Mouse (Mus musculus) embryonic facial prominence, embryonic 13.5 days (tissue): ENCODE results near the gene Bdkrb1. TPM values are rescaled to one million over a fixed set of nuclear protein-coding genes. Genes with fewer than 3 reads are reported as not detected.

ENCODE experiments used
- ATAC-seq: fragments of 200-750 bp; cut with Nextera tagmentation; 2 replicates; pipeline ENCODE4 v1.8.0; 2017; ENCODE audit warnings: low read depth; ENCODE audit not compliant: insufficient number of reproducible peaks, insufficient read depth, low FRiP score, low TSS enrichment
- H3K27ac ChIP-seq: fragments of 300-500 bp; sonication (generic); 2 replicates; pipeline ENCODE4 v1.5.1; 2015; ENCODE audit warnings: moderate library complexity, mild to moderate bottlenecking, inconsistent platforms
- H3K27me3 ChIP-seq: fragments of 300-500 bp; sonication (generic); 2 replicates; pipeline ENCODE4 v1.6.1; 2015; ENCODE audit warnings: mild to moderate bottlenecking, inconsistent platforms
- H3K36me3 ChIP-seq: fragments of 300-500 bp; sonication (generic); 2 replicates; pipeline ENCODE4 v1.6.1; 2015; ENCODE audit warnings: mild to moderate bottlenecking, inconsistent platforms
- H3K4me1 ChIP-seq: fragments of 300-500 bp; sonication (generic); 2 replicates; pipeline ENCODE4 v1.6.1; 2015; ENCODE audit warnings: inconsistent platforms
- H3K4me2 ChIP-seq: fragments of 300-500 bp; sonication (generic); 2 replicates; pipeline ENCODE4 v1.6.1; 2015; ENCODE audit warnings: moderate library complexity, mild to moderate bottlenecking, inconsistent platforms
- H3K4me3 ChIP-seq: fragments of 300-500 bp; sonication (generic); 2 replicates; pipeline ENCODE4 v1.5.1; 2015; ENCODE audit warnings: mild to moderate bottlenecking, inconsistent platforms
- H3K9ac ChIP-seq: fragments of 300-500 bp; sonication (generic); 2 replicates; pipeline ENCODE4 v1.6.1; 2015; ENCODE audit warnings: mild to moderate bottlenecking, inconsistent platforms
- H3K9me3 ChIP-seq: fragments of 300-500 bp; sonication (generic); 2 replicates; pipeline ENCODE4 v1.6.1; 2016; ENCODE audit warnings: inconsistent platforms
- WGBS: fragments of 180-500 bp; shearing (Covaris S2); methylation state at CpG from one replicate; pipeline ENCODE4 v1.1.7; 2015; ENCODE audit warnings: mixed read lengths; 5-methylcytosine and 5-hydroxymethylcytosine counted together
- polyA plus RNA-seq: library from polyadenylated mRNA; unstranded; fragments of >200 nt; fragmentation: Nextera tagmentation; extraction: Ambion mirVana; gene quantifications from 2 replicates; pipeline ENCODE4 v1.2.1, GENCODE M21; 2015

Bdkrb1 gene
- polyA plus RNA-seq, 1 experiment from 2014 or later, result not detected

DNA sequence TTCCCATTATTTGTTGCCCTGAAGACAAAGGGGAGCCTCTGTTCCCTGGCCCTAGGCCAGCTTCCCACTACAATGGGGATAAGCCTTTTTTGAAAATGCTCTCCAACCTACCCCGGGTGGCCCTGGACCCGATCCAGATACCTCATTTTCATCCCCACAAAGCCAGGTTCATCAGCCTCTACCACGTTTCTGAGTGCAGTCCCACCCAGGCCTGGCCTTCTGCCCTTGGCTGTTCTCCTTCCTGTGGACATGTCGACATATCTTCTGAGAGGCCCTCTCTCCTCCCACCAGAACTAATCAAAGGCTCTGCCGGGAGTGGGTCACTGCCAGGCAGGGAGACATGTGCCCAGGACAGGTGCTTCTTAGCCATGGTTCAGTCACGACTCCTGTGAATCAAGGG, 1.3 kb upstream of the Bdkrb1 start:
- no peak overlapping the region for H3K4me2 ChIP-seq
- 63% methylated on average over 6 of the region's 6 CpGs for WGBS
- H3K9ac ChIP-seq, result no peak overlapping the region
- H3K36me3 ChIP-seq, result no peaks in the 10 kb centered on the region
- no peak overlapping the region for H3K27ac ChIP-seq
- no peak overlapping the region for H3K4me3 ChIP-seq
- peaks cover 19% of the 10 kb centered on the region for H3K4me1 ChIP-seq
- H3K9me3 ChIP-seq, result no peaks in the 10 kb centered on the region
- no peak for ATAC-seq
- no peaks in the 10 kb centered on the region for H3K27me3 ChIP-seq

DNA sequence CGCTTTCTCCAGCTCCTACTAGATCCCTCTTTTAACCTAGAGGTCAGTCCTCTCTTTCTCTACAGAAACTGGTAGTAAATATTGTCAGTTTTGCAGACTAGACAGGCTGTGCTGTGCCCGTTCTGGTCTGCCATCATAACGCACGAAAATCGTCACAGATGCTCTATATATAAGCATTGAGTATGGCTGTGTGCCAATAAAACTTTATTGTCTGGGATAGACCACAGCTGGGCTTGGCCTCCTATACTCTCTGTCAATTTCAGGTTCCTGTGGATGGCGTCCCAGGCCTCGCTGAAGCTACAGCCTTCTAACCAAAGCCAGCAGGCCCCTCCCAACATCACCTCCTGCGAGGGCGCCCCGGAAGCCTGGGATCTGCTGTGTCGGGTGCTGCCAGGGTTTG, 1.0 kb downstream of the Bdkrb1 start:
- 86% methylated on average over 11 of the region's 11 CpGs for WGBS
- Histone ChIP-seq H3K27ac (no peak overlapping the region), H3K4me1 (peaks cover 17% of the 10 kb centered on the region), H3K9ac (no peak overlapping the region), H3K4me3 (no peak overlapping the region), H3K27me3 (no peaks in the 10 kb centered on the region), H3K9me3 (no peaks in the 10 kb centered on the region), H3K36me3 (no peaks in the 10 kb centered on the region), H3K4me2 (no peak overlapping the region)
- peak; percentile 13; the same call in 1 of the 2 replicates for ATAC-seq

DNA sequence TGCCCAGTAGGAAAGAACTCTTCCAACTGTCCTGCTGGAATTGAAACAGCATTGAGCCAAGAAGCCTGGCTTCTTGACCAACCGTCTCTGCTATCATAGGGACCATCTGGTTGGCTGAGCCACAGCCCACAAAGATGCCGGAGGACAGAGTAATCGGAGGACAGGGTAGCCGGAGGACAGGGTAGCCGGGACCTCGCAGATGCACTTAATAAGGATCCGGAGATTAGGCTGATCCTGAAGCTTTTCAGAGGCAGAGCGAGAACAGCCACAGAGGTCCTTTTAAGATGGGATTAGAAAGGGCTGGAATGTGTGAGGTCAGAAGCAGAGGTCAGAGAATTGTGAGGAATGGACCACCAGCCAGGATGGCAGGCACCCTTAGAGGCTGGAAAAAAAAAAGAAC, 2.3 kb downstream of the Bdkrb1 start:
- Histone ChIP-seq H3K4me2 (no peak overlapping the region), H3K4me3 (no peak overlapping the region), H3K27me3 (no peaks in the 10 kb centered on the region), H3K9ac (no peak overlapping the region), H3K4me1 (peaks cover 7% of the 10 kb centered on the region; the same call in 1 of the 2 replicates), H3K9me3 (no peaks in the 10 kb centered on the region), H3K36me3 (no peaks in the 10 kb centered on the region), H3K27ac (no peak overlapping the region)
- 12% methylated on average over 8 of the region's 8 CpGs for WGBS
- ATAC-seq, result no peak

DNA sequence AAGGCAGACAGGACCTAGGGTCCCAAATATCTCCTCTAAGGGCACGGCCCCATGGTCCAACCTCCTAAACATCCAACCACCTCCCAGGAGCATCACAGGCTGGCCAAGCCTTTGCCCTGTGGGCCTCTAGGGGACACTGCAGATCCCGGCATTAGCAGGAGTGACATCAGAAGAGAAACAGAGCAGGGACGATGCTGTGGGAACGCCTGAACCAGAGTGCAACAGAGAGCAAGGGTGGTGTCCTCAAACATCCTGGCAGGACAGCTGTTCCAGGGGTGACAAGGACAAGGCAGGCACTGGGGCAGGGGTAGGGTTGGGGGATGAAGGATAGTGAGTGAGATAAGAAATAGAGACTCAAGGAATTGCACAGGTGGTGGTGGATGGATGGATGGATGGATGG, 4.0 kb downstream of the Bdkrb1 start:
- Histone ChIP-seq H3K4me3 (no peak overlapping the region), H3K9me3 (no peaks in the 10 kb centered on the region), H3K9ac (no peak overlapping the region), H3K4me1 (peaks cover 9% of the 10 kb centered on the region; the same call in 1 of the 2 replicates), H3K27ac (no peak overlapping the region), H3K4me2 (no peak overlapping the region), H3K36me3 (no peaks in the 10 kb centered on the region), H3K27me3 (no peaks in the 10 kb centered on the region)
- WGBS, result 78% methylated on average over 4 of the region's 4 CpGs
- ATAC-seq, result no peak

DNA sequence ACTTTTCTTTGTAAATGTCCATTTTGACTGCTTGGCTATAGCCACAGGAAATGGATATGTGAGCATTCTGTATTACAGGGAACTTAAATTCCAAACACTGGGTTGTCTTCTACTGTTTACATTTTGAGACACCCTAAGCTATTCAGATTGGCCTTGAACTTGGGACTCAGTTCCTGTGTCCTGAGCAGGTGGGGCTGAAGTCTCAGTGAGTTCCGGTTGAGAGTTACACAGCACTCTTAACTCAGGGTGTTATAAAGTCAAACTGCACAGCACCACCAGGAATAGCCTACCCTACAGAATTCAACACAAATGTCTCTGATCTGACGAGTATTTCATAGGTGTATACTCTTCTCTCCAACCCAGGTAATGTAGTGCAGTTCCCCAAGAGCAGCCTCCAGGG, 8.2 kb downstream of the Bdkrb1 start:
- Histone ChIP-seq H3K27me3 (no peaks in the 10 kb centered on the region), H3K4me2 (no peak overlapping the region), H3K4me1 (peaks cover 4% of the 10 kb centered on the region; the same call in 1 of the 2 replicates), H3K9me3 (no peaks in the 10 kb centered on the region), H3K4me3 (no peak overlapping the region), H3K27ac (no peak overlapping the region), H3K9ac (no peak overlapping the region), H3K36me3 (peaks cover 14% of the 10 kb centered on the region)
- no peak for ATAC-seq
- WGBS, result 87% methylated on average over 2 of the region's 2 CpGs

- no peak; the same call in 1 of the 2 replicates for ATAC-seq
- H3K27ac ChIP-seq, result no peak overlapping the region
- no peaks in the 10 kb centered on the region for H3K27me3 ChIP-seq
- WGBS, result 11% methylated on average over 7 of the region's 7 CpGs
- H3K36me3 ChIP-seq, result peaks cover 21% of the 10 kb centered on the region
- no peak overlapping the region for H3K4me3 ChIP-seq
- no peak overlapping the region for H3K4me2 ChIP-seq
- H3K4me1 ChIP-seq, result peaks cover 4% of the 10 kb centered on the region; the same call in 1 of the 2 replicates
- H3K9ac ChIP-seq, result no peak overlapping the region
- no peaks in the 10 kb centered on the region for H3K9me3 ChIP-seq
Observed at GRCm38 (mm10) chr12:105611748-105612147, 8.9 kb downstream of the Bdkrb1 start.

- no peak for ATAC-seq
Observed at GRCm38 (mm10) chr12:105613559-105613958, 10.7 kb downstream of the Bdkrb1 start.

GRCm38 (mm10) chr12:105622048-105622447, 19.2 kb downstream of the Bdkrb1 start:
- Histone ChIP-seq H3K4me1 (no peaks in the 10 kb centered on the region), H3K27me3 (no peaks in the 10 kb centered on the region), H3K4me3 (no peak overlapping the region), H3K9ac (no peak overlapping the region), H3K9me3 (no peaks in the 10 kb centered on the region), H3K36me3 (peaks cover 83% of the 10 kb centered on the region), H3K27ac (no peak overlapping the region), H3K4me2 (no peak overlapping the region)
- ATAC-seq, result no peak
- WGBS, result 95% methylated on average over 7 of the region's 7 CpGs

More at GRCm38 (mm10) chr12:105613559-105613958, 10.7 kb downstream of the Bdkrb1 start:
- H3K27ac ChIP-seq, result no peak overlapping the region
- H3K4me1 ChIP-seq, result peaks cover 4% of the 10 kb centered on the region; the same call in 1 of the 2 replicates
- no peak overlapping the region for H3K4me2 ChIP-seq
- H3K27me3 ChIP-seq, result no peaks in the 10 kb centered on the region
- no peak overlapping the region for H3K4me3 ChIP-seq
- no peaks in the 10 kb centered on the region for H3K9me3 ChIP-seq
- WGBS, result 89% methylated on average over 10 of the region's 10 CpGs
- H3K9ac ChIP-seq, result no peak overlapping the region
- H3K36me3 ChIP-seq, result peaks cover 39% of the 10 kb centered on the region

DNA sequence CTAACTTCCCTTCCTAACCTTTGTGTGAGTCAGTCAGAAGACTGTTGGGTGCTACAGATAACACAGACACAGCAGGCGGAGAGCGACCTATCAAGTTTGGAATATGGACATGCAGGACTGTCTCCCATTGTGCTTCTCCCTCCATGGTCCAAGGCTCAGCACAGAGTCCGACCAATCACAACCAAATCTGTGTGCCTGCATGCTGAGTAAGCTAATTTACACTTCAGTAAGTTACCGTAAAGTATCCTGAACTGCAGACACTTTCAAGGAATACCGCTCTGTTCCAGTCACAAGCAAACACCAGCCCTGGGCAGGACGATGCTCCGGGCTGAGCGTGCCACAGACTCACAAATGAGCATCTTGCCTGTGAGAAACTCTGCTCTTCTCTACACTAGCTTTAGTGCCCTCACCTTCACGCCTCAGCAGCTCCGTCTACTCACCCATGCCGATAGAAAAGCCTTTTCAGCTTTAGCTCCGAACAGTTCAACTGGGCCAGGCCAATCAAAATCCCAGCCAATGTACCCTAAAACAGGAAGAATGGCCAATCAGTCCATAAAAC, 20.2 kb downstream of the Bdkrb1 start:
- H3K4me3 ChIP-seq, result no peak overlapping the region
- H3K27ac ChIP-seq, result no peak overlapping the region
- H3K36me3 ChIP-seq, result peaks cover 81% of the 10 kb centered on the region
- H3K4me1 ChIP-seq, result no peaks in the 10 kb centered on the region
- no peak for ATAC-seq
- no peak overlapping the region for H3K9ac ChIP-seq
- H3K27me3 ChIP-seq, result no peaks in the 10 kb centered on the region
- 90% methylated on average over 12 of the region's 12 CpGs for WGBS
- H3K9me3 ChIP-seq, result no peaks in the 10 kb centered on the region
- H3K4me2 ChIP-seq, result no peak overlapping the region

- H3K9ac ChIP-seq, result no peak overlapping the region
- H3K4me2 ChIP-seq, result no peak overlapping the region
- no peak overlapping the region for H3K4me3 ChIP-seq
- peaks cover 69% of the 10 kb centered on the region for H3K36me3 ChIP-seq
- no peaks in the 10 kb centered on the region for H3K27me3 ChIP-seq
- no peaks in the 10 kb centered on the region for H3K4me1 ChIP-seq
- ATAC-seq, result no peak
- H3K27ac ChIP-seq, result no peak overlapping the region
- 57% methylated on average over 7 of the region's 7 CpGs for WGBS
- H3K9me3 ChIP-seq, result no peaks in the 10 kb centered on the region
Observed at GRCm38 (mm10) chr12:105625798-105626197, 22.9 kb downstream of the Bdkrb1 start.

GRCm38 (mm10) chr12:105634374-105635067, 31.6 kb downstream of the Bdkrb1 start:
- no peak for ATAC-seq
- no peaks in the 10 kb centered on the region for H3K27me3 ChIP-seq
- H3K27ac ChIP-seq, result no peak overlapping the region
- no peaks in the 10 kb centered on the region for H3K4me1 ChIP-seq
- no peak overlapping the region for H3K4me2 ChIP-seq
- no peak overlapping the region for H3K4me3 ChIP-seq
- no peak overlapping the region for H3K9ac ChIP-seq
- peaks cover 80% of the 10 kb centered on the region for H3K36me3 ChIP-seq
- WGBS, result 96% methylated on average over 13 of the region's 13 CpGs
- no peaks in the 10 kb centered on the region for H3K9me3 ChIP-seq

GRCm38 (mm10) chr12:105636551-105636950, 33.7 kb downstream of the Bdkrb1 start:
- no peak for ATAC-seq
- H3K36me3 ChIP-seq, result peaks cover 93% of the 10 kb centered on the region
- no peak overlapping the region for H3K27ac ChIP-seq
- WGBS, result 92% methylated on average over 9 of the region's 9 CpGs
- no peak overlapping the region for H3K4me3 ChIP-seq
- H3K4me2 ChIP-seq, result no peak overlapping the region
- no peaks in the 10 kb centered on the region for H3K4me1 ChIP-seq
- H3K27me3 ChIP-seq, result no peaks in the 10 kb centered on the region
- H3K9ac ChIP-seq, result no peak overlapping the region
- no peaks in the 10 kb centered on the region for H3K9me3 ChIP-seq
